Mouse (Mus musculus) heart, postnatal 36 days (tissue): ENCODE results near the gene Slc6a16. TPM values are rescaled to one million over a fixed set of nuclear protein-coding genes. Genes with fewer than 3 reads are reported as not detected.
"Not testable (repeated sequence)": the region's sequence is repeated elsewhere in the genome, so short reads cannot be mapped to it uniquely, and the experiment has no call there.

Experiments used
- DNase-seq, 2 experiments: peaks; one replicate each; pipeline ENCODE4 v3.0.0; 2021 to 2022
- intact Hi-C: fragments of 180-260 bp; cut with DNase I; formaldehyde crosslinking; loops from one replicate; pipeline ENCODE4 v1.15.1; 2025
- total RNA-seq, 2 experiments: library from RNA; stranded (reverse); gene quantifications; 2 replicates each; pipeline ENCODE4 v1.2.3; 2021

The Slc6a16 gene
- total RNA-seq, 2 experiments from 2014 or later = not detected

DNA sequence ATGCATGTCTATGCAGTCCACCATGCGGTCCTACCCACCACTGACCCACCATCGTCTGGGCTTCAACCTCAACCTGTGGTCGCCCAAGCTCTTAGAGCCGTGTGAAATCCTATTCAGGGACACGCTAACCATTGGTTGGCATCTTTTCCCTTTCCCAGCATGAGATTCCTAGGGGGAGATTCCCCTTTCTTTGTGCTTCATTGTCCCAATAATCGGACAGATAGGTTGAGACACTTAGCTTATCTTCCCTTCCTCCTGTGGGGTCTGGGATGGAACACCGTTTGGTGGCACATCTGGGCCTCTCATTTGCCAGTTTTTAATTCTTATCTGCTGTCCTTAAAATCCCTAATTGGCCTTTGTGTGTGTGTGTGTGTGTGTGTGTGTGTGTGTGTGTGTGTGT lies 776 bp upstream of the Slc6a16 start:
- no peak for DNase-seq
- intact Hi-C loops = no loop called here

DNA sequence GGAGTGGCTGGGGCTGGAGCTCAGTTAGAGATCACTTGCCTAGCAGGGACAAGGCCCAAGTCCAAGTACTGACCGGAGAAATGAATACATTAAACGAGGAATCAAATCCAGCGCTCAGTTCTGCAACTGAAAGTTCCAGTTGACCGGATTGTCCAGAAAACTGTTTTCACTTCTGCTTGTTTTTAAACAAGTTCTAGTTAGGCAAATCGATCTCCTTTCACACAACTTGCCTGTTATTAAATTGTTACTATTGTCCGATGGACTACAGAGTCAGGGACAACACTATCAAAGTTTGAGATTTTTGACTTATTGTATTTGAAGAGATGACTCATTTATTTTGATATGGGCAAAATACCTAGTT lies 484 bp downstream of the Slc6a16 start:
- intact Hi-C loops = no loop called here
- no peak for DNase-seq

GRCm38 (mm10) chr7:45247666-45248065 lies 6.8 kb downstream of the Slc6a16 start:
- intact Hi-C loops = no loop called here
- DNase-seq = no peak

DNA sequence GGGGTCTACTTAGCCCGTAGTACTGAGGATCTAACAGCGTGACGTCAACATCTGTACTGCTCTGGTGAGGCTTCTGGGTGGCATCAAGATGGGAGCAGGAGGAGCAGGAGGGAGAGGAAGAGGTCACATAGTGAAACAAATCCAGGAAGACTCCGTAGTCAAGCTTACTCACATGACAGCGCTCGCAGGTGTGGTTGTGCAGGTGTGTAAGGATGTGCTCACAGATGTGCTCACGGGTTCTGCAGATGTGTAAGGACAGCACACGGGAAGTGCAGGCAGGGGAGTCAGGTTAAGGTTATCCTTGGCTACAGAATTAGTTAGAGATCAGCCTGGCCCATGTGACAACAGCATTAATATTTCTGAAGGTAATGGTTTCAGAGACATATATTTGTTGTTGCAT lies 12.9 kb downstream of the Slc6a16 start:
- intact Hi-C loops = no loop called here
- no peak for DNase-seq

- intact Hi-C loops = not testable (repeated sequence)
- peak; percentile 36 to 40 for DNase-seq
Observed at GRCm38 (mm10) chr7:45255822-45256221, 14.9 kb downstream of the Slc6a16 start.

GRCm38 (mm10) chr7:45257063-45257840 lies 16.4 kb downstream of the Slc6a16 start:
- intact Hi-C loops = no loop called here
- no peak for DNase-seq

GRCm38 (mm10) chr7:45259281-45259680 lies 18.4 kb downstream of the Slc6a16 start:
- no peak for DNase-seq
- intact Hi-C loops = no loop called here

DNA sequence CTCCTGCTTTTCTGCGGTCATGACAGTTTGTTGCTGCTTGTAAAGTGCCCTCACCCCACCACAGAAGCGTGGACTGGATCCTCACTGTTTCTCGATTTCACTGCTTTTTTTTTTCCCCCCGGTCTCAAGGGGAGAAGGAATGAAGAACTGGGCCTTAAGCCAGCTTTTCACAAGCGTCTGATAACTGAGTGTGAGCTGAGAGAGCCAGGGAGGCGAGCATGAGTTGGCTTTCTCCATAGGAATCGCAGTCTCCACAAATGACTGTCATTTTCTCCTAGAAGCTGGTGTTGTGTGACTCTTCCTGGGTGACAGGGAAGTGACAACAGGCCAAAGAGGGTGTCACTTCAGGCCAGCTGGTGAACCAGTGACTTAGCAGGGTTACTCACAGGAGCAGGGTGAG lies 21.4 kb downstream of the Slc6a16 start:
- intact Hi-C loops = no loop called here

DNA sequence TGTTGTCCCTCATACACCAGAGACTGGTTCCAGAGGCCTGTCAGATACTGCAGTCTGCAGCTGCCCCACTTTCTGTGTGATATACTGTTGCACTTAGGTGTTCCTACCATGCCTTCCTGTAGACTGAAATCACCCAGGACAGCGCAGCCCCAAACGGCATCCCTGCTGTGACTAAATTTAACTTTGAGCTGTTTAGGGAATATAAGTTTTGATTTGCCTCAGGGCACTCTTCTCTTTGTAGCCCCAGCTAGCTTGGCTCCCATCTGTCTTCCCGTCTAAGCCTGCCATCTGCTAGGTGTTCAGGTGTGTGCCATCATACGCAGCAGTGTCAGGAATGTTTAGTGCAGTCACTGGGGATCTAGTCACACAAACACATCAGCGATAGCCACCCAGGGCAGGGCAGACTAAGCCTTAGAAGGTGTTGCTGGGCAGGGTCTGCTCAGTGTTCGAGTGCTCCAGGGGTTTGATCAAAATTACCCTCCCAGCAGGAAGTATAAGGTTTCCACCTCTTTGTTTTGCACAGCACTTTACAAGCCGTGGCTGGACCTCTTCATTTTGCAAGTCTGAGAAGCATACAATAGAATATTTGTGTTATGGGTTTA lies 22.2 kb downstream of the Slc6a16 start:
- no peak for DNase-seq
- intact Hi-C loops = no loop called here

More for the DNA sequence above, 21.4 kb downstream of the Slc6a16 start:
- no peak for DNase-seq

- intact Hi-C loops = no loop called here
- DNase-seq = no peak
Observed at GRCm38 (mm10) chr7:45264348-45264747, 23.5 kb downstream of the Slc6a16 start.

- no peak for DNase-seq
- intact Hi-C loops = no loop called here
Observed at GRCm38 (mm10) chr7:45265518-45265917, 24.6 kb downstream of the Slc6a16 start.

DNA sequence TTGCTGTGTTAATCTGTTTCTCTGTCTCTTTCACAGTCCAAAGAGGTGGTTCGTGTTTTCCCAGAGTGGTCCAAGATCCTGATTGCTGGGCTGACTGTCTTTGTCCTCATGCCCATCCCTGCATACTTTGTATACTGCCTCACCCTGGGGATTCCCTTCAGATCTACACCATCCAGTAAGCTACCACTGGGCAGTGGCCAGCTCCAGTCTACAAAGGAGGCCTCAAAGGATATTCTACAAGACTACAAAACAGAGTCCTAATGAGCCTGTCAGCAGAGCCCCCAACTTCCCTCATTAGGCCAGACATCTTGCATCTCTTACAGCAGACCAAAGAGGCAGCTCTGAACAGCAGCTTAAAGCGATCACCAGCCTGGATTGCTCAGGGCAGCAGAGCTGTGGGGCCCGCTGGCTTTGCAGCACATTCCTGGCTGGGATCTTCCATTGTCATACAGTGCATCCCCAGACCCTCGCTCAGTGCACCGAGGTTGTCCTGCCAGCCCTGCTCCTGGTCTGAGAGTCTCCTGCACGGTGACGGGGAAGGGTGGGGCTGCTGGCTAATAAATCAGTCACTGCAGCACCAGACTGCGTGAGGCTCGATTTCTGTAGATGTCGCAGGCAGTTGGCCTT lies 32.0 kb downstream of the Slc6a16 start:
- no peak for DNase-seq
- intact Hi-C loops = no loop called here

DNA sequence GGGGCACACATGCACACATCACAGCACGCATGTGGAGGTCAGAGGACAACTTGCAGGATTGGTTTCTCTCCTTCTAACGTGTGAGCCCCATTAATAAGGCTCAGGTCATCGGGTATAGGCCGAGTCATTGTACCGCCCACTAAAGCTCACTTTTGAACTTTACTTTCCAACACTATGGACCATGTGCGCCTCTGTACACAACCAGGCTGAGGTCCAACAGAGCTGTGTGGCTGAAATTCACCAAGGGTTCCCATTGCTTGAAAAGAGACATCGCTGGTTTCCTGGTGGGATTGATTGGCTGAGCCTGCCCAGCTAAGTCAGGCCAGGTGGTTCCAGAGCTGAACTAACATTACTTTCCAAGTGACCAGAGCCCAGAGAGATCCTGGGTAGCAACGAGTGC lies 32.8 kb downstream of the Slc6a16 start:
- intact Hi-C loops = no loop called here
- DNase-seq = no peak

DNA sequence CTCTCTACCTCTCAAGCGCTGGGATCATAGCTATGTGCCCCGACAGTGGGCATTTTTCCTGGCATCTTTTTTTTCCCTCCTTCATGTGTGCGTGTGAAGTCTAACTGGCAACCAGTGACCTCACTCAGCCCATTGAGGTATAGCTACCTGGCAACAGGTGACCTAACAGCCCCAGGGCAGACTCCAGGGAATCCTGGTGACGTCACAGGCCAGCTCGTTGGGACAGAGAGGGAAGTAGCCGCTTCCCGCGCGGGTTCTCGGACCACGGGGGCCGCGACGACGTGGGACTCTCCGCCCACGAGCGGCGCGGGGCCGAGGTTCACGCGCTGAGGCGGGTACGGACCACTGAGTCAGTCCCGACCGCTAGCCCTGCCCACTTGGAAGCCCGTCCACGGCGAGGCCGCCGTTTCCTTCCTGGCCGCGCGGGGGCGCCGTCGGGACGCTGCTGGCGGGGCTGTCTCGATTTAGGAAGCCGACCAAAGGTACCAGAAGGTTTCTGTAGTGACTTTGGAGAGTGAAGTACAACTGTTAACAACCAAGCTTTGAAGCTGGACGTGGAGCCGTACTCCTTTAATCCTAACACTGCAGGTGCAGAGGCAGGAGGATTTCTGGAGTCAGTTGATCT lies 36.4 kb downstream of the Slc6a16 start, which contains the start of gene Slc6a21:
Gene Slc6a21, plus strand, starts transcription at position 378 of the 625 bp plus-strand sequence.
- intact Hi-C loops = no loop called here
- peak; percentile 79 to 85 for DNase-seq

DNA sequence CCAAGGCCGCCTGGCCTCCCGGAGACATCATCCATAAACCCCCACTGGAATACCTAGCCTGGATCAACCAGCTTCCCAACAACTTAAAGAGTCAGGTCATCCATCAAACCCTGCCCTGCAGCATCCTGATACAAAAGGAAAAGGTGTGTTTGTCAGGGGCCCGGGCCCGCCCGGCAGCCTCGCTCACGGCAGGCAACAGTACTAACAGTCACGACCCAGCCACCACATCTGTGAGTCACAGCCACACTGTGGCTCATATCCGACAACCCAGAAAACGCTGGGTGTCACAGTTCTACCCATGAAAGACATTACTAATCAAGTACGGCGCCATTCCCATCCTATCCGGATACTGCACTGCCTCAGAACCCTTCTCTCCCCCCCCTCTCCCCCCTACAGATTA lies 45.6 kb downstream of the Slc6a16 start:
- intact Hi-C loops = loop anchor here (5.0 kb wide), 1 partner anchor 84 kb away; the partner anchor contains the start of gene Ccdc155
- no peak for DNase-seq

GRCm38 (mm10) chr7:45296626-45297025 lies 55.7 kb downstream of the Slc6a16 start:
- DNase-seq = no peak
- intact Hi-C loops = loop anchor here (5.0 kb wide), 1 partner anchor 219 kb away; no protein-coding TSS in a partner anchor

GRCm38 (mm10) chr7:45297563-45297962 lies 56.7 kb downstream of the Slc6a16 start:
- intact Hi-C loops = loop anchor here (5.0 kb wide), 1 partner anchor 220 kb away; no protein-coding TSS in a partner anchor
- DNase-seq = no peak

GRCm38 (mm10) chr7:45299752-45300151 lies 58.9 kb downstream of the Slc6a16 start:
- intact Hi-C loops = loop anchor here (2.0 to 5.0 kb wide), 2 partner anchors 137 to 222 kb away; partner anchors contain the start of gene Slc17a7
- peak; percentile 42 to 58 for DNase-seq

DNA sequence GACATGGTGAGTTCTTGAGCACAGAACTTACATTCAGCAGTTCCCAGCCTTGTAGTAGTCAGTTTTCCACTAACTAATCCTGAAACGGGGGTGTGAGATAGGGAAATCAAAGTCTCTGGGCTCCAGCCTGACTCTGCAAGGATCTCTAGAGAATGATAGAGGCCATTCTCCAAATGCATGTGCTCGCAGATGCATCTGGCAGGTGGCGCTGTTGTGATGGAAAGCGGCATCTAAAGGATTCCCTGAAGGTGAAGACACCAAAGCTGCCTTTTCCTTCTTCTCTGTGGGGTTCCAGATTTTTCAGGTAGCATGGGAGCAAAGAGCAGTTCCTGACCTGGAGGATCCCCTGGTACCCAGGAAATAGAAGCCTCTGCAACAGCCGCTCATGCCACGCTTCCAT lies 59.4 kb downstream of the Slc6a16 start:
- peak; percentile 59 to 73 for DNase-seq

DNA sequence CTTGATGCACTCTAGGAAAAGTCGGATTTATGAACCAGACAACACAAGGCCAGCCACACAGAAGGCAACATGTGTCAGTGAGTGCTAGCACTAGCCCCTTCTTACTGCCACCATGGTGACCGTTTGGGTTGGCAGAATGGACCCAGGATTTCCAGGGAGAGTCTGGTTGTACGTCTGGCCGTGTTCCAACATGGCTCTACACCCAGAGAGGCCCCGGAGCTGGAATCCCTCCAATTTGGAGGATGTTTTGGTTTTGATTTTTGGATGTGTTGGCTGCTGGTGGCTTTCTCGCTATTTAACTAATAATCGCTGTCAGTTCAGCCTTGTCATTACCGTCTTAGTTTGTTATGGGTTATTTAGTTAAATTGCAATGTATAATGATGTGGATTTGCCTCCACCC lies 61.7 kb downstream of the Slc6a16 start:
- intact Hi-C loops = no loop called here
- DNase-seq = no peak

More for the DNA sequence above, 59.4 kb downstream of the Slc6a16 start:
- intact Hi-C loops = no loop called here

- intact Hi-C loops = no loop called here
- DNase-seq = no peak
Observed at GRCm38 (mm10) chr7:45304869-45305268, 64.0 kb downstream of the Slc6a16 start.
